Mouse (Mus musculus) stomach, postnatal 0 days (tissue): Measurements from ENCODE around the gene Rnf43.
A peak's percentile ranks its signal among the peaks of the same experiment; 100 is the strongest.

ENCODE experiments used
- CTCF ChIP-seq: IDR thresholded peaks from 2 replicates; pipeline ENCODE4 v1.5.1; 2016; ENCODE audit warnings: antibody characterized with exemption, low read depth, mild to moderate bottlenecking, moderate library complexity
- EP300 ChIP-seq: optimal IDR thresholded peaks from 2 replicates; pipeline ENCODE3; 2016; ENCODE audit warnings: antibody characterized with exemption

- TF ChIP-seq CTCF = peak; percentile 59
- no peak for TF ChIP-seq EP300
Measured at GRCm38 (mm10) chr11:87720324-87720723, 57.8 kb downstream of the Rnf43 start.
